11 mouse cellular contexts compared by ENCODE assay signal in genomic region chr5:28210591-28211550, GRCm38 (mm10). TPM values are rescaled to one million over a fixed set of nuclear protein-coding genes. Genes with fewer than 3 reads are reported as not detected.
A peak's percentile ranks its signal among the peaks of the same experiment; 100 is the strongest.
DNase-seq lines count a peak whose midpoint lies in the region; ATAC-seq and TF ChIP-seq lines count a peak whose summit lies in the region.
"Had no signal": no experiment of that assay in that cellular context is flagged by ENCODE, and none has a peak within 500 bp of the region (broad histone marks: within the 10 kb centered on the region; RNA-seq: fewer than 3 reads in every experiment).

No protein-coding gene starts in this region.

- peak; percentile 56 for DNase-seq in heart, embryonic 10.5 days (ENCODE audit: low spot score)
- no peak for DNase-seq in heart, postnatal 36 days
- DNase-seq in embryonic facial prominence, embryonic 10.5 days (ENCODE audit: low spot score): peak; percentile 29
- DNase-seq in intestine, embryonic 14.5 days (ENCODE audit: low spot score): peak; percentile 59
- peak; percentile 33 for DNase-seq in neural tube, embryonic 11.5 days (ENCODE audit: low spot score)
- DNase-seq in gastrocnemius, postnatal 25 days: no peak
- no peak for DNase-seq in gastrocnemius, postnatal 14 days
- DNase-seq in liver, postnatal 0 days: no peak
- DNase-seq: thymus, postnatal 14 days had no signal

- TF ChIP-seq CTCF in liver, postnatal 0 days (IDR thresholded peaks at IDR 0.05; ENCODE audit: low read depth): no peak

- no peak overlapping the region for H3K27ac ChIP-seq in heart, embryonic 10.5 days
- no peak overlapping the region for H3K27ac ChIP-seq in embryonic facial prominence, embryonic 10.5 days (replicated peaks)
- no peak overlapping the region for H3K27ac ChIP-seq in intestine, embryonic 14.5 days (ENCODE audit: low read depth)
- no peak overlapping the region for H3K27ac ChIP-seq in neural tube, embryonic 11.5 days (ENCODE audit: low read depth, low read length)
- H3K27ac ChIP-seq in liver, postnatal 0 days (ENCODE audit: low read depth): no peak overlapping the region
- H3K27ac ChIP-seq: limb, embryonic 15.5 days had no signal

- no peak for TF ChIP-seq EP300 in liver, postnatal 0 days (IDR thresholded peaks at IDR 0.05; ENCODE audit: low read depth)

- H3K4me1 ChIP-seq in heart, embryonic 10.5 days: peaks cover 8% of the 10 kb centered on the region; the same call in 1 of the 2 replicates
- H3K4me1 ChIP-seq in embryonic facial prominence, embryonic 10.5 days: peaks cover 9% of the 10 kb centered on the region
- no peaks in the 10 kb centered on the region; the same call in 1 of the 2 replicates for H3K4me1 ChIP-seq in intestine, embryonic 14.5 days (replicated peaks; ENCODE audit: control insufficient read depth, insufficient read depth, low read length)
- no peaks in the 10 kb centered on the region for H3K4me1 ChIP-seq in neural tube, embryonic 11.5 days (ENCODE audit: control insufficient read depth, insufficient read depth, low read length)
- 0 out of 2 replicates have a peak, but pooled peaks cover 3% of the 10 kb centered on the region for H3K4me1 ChIP-seq in liver, postnatal 0 days (ENCODE audit: insufficient read depth)

- intact Hi-C loops in heart, postnatal 36 days (cut with DNase I): no loop called here
- intact Hi-C loops in gastrocnemius, postnatal 14 days (cut with DNase I; ENCODE audit: low total_unique reads): no loop called here

- H3K36me3 ChIP-seq in heart, embryonic 10.5 days: no peaks in the 10 kb centered on the region
- H3K36me3 ChIP-seq in embryonic facial prominence, embryonic 10.5 days (replicated peaks): no peaks in the 10 kb centered on the region
- no peaks in the 10 kb centered on the region for H3K36me3 ChIP-seq in intestine, embryonic 14.5 days (ENCODE audit: control insufficient read depth, insufficient read depth, low read length)
- no peaks in the 10 kb centered on the region for H3K36me3 ChIP-seq in neural tube, embryonic 11.5 days (ENCODE audit: control insufficient read depth, insufficient read depth, low read length)
- no peaks in the 10 kb centered on the region for H3K36me3 ChIP-seq in liver, postnatal 0 days (replicated peaks; ENCODE audit: insufficient read depth, low read length)
- H3K36me3 ChIP-seq: limb, embryonic 15.5 days had no signal

- H3K27me3 ChIP-seq in heart, embryonic 10.5 days (ENCODE audit: insufficient read depth, poor library complexity, severe bottlenecking): peaks cover 97% of the 10 kb centered on the region
- peaks cover 100% of the 10 kb centered on the region for H3K27me3 ChIP-seq in embryonic facial prominence, embryonic 10.5 days (replicated peaks; ENCODE audit: low read depth, poor library complexity, severe bottlenecking)
- H3K27me3 ChIP-seq in intestine, embryonic 14.5 days (replicated peaks; ENCODE audit: control insufficient read depth, insufficient read depth, low read length): peaks cover 97% of the 10 kb centered on the region
- peaks cover 56% of the 10 kb centered on the region for H3K27me3 ChIP-seq in neural tube, embryonic 11.5 days (ENCODE audit: control insufficient read depth, insufficient read depth, low read length)
- peaks cover 66% of the 10 kb centered on the region for H3K27me3 ChIP-seq in liver, postnatal 0 days (ENCODE audit: insufficient read depth, low read length)

- no peaks in the 10 kb centered on the region for H3K9me3 ChIP-seq in heart, embryonic 10.5 days
- no peaks in the 10 kb centered on the region for H3K9me3 ChIP-seq in embryonic facial prominence, embryonic 10.5 days
- no peaks in the 10 kb centered on the region for H3K9me3 ChIP-seq in intestine, embryonic 14.5 days (ENCODE audit: control insufficient read depth, low read length)
- no peaks in the 10 kb centered on the region for H3K9me3 ChIP-seq in neural tube, embryonic 11.5 days (ENCODE audit: control insufficient read depth, low read length)
- no peaks in the 10 kb centered on the region for H3K9me3 ChIP-seq in liver, postnatal 0 days (ENCODE audit: low read length)
- H3K9me3 ChIP-seq: limb, embryonic 15.5 days had no signal

- no peak for ATAC-seq in intestine, embryonic 14.5 days (replicated peaks; ENCODE audit: low FRiP score, low TSS enrichment, low read depth)
- no peak for ATAC-seq in neural tube, embryonic 11.5 days (ENCODE audit: insufficient read depth, low FRiP score, low TSS enrichment)
- ATAC-seq in liver, postnatal 0 days: no peak
- ATAC-seq: CD4-positive, CD25-positive, alpha-beta regulatory T cell, adult 4 months had no signal

- 3% methylated on average over 29 of the region's 29 CpGs for WGBS in heart, embryonic 10.5 days
- 1% methylated on average over 29 of the region's 29 CpGs for WGBS in embryonic facial prominence, embryonic 10.5 days
- WGBS in intestine, embryonic 14.5 days: 2% methylated on average over 29 of the region's 29 CpGs
- 1% methylated on average over 29 of the region's 29 CpGs for WGBS in neural tube, embryonic 11.5 days
- 2% methylated on average over 29 of the region's 29 CpGs for WGBS in liver, postnatal 0 days (ENCODE audit: insufficient replicate concordance)

- no peak overlapping the region for H3K9ac ChIP-seq in intestine, embryonic 14.5 days (ENCODE audit: low read length)
- H3K9ac ChIP-seq in neural tube, embryonic 11.5 days (ENCODE audit: low read length): no peak overlapping the region
- H3K9ac ChIP-seq in liver, postnatal 0 days (replicated peaks): no peak overlapping the region
- H3K9ac ChIP-seq: limb, embryonic 15.5 days had no signal

- H3K4me2 ChIP-seq in intestine, embryonic 14.5 days (ENCODE audit: low read length): no peak overlapping the region
- H3K4me2 ChIP-seq in neural tube, embryonic 11.5 days (ENCODE audit: low read depth): peak overlapping the region; percentile 41
- H3K4me2 ChIP-seq in liver, postnatal 0 days (ENCODE audit: low read depth, low read length): no peak overlapping the region

- H3K4me3 ChIP-seq in heart, embryonic 10.5 days: no peak overlapping the region
- peak overlapping the region; percentile 52; the same call in 1 of the 2 replicates for H3K4me3 ChIP-seq in embryonic facial prominence, embryonic 10.5 days
- H3K4me3 ChIP-seq in intestine, embryonic 14.5 days (ENCODE audit: low read depth, low read length): no peak overlapping the region
- no peak overlapping the region for H3K4me3 ChIP-seq in neural tube, embryonic 11.5 days (ENCODE audit: low read depth, low read length)
- no peak overlapping the region for H3K4me3 ChIP-seq in liver, postnatal 0 days (ENCODE audit: low read depth, low read length)

RNA-seq across cellular contexts. Expression of gene Cnpy1, which starts 34.7 kb away (rescaled TPM):
- polyA plus RNA-seq in heart, embryonic 10.5 days (2016; fragmentation: Nextera tagmentation; extraction: Ambion mirVana): 0.44 TPM in 1 of 2 replicates, not detected in the other
- total RNA-seq in heart, postnatal 36 days (2021): not detected
- polyA plus RNA-seq in embryonic facial prominence, embryonic 10.5 days (2016; fragmentation: Nextera tagmentation; extraction: Ambion mirVana): 1.3 and 5.3 TPM in 2 replicates
- 0.05 and 0.23 TPM in 2 replicates for polyA plus RNA-seq in intestine, embryonic 14.5 days (2014; fragmentation: Nextera tagmentation; extraction: Ambion mirVana)
- 6.7 and 7.1 TPM in 2 replicates for polyA plus RNA-seq in neural tube, embryonic 11.5 days (2014; fragmentation: Nextera tagmentation; extraction: Ambion mirVana)
- not detected for total RNA-seq in gastrocnemius, postnatal 25 days (2021)
- total RNA-seq in gastrocnemius, postnatal 14 days (2021): under 1 TPM in 1 of 2 experiments, not detected in 1; 0.12 TPM
- polyA plus RNA-seq in liver, postnatal 0 days (2015; fragmentation: Nextera tagmentation; extraction: Ambion mirVana): not detected in 2 replicates
- polyA plus RNA-seq: CD4-positive, CD25-positive, alpha-beta regulatory T cell, adult 4 months; limb, embryonic 15.5 days had no signal

RNA-seq across cellular contexts. Expression of gene En2, which starts 45.4 kb away (rescaled TPM):
- not detected in 2 replicates for polyA plus RNA-seq in heart, embryonic 10.5 days (2016; fragmentation: Nextera tagmentation; extraction: Ambion mirVana)
- total RNA-seq in heart, postnatal 36 days (2021): not detected
- 0.05 TPM in 1 of 2 replicates, not detected in the other for polyA plus RNA-seq in embryonic facial prominence, embryonic 10.5 days (2016; fragmentation: Nextera tagmentation; extraction: Ambion mirVana)
- not detected in 2 replicates for polyA plus RNA-seq in intestine, embryonic 14.5 days (2014; fragmentation: Nextera tagmentation; extraction: Ambion mirVana)
- not detected in 2 replicates for polyA plus RNA-seq in neural tube, embryonic 11.5 days (2014; fragmentation: Nextera tagmentation; extraction: Ambion mirVana)
- under 1 TPM; 0.33 to 0.46 TPM for total RNA-seq in gastrocnemius, postnatal 25 days (2021)
- under 1 TPM; 0.18 to 0.23 TPM for total RNA-seq in gastrocnemius, postnatal 14 days (2021)
- not detected in 2 replicates for polyA plus RNA-seq in liver, postnatal 0 days (2015; fragmentation: Nextera tagmentation; extraction: Ambion mirVana)
- polyA plus RNA-seq: CD4-positive, CD25-positive, alpha-beta regulatory T cell, adult 4 months; limb, embryonic 15.5 days had no signal

Comparison
In these comparisons a context has a peak if more than half of its experiments do, and no peak if none do; other contexts are left out.
1. DNase-seq: peak in heart, embryonic 10.5 days (single experiment), embryonic facial prominence, embryonic 10.5 days (single experiment), intestine, embryonic 14.5 days (single experiment) and neural tube, embryonic 11.5 days (single experiment); none in heart, postnatal 36 days (0 of 2), gastrocnemius, postnatal 25 days (single experiment), gastrocnemius, postnatal 14 days (single experiment) and liver, postnatal 0 days (single experiment).